ENCODE assay signal across 8 mouse cellular contexts in the genomic region with DNA sequence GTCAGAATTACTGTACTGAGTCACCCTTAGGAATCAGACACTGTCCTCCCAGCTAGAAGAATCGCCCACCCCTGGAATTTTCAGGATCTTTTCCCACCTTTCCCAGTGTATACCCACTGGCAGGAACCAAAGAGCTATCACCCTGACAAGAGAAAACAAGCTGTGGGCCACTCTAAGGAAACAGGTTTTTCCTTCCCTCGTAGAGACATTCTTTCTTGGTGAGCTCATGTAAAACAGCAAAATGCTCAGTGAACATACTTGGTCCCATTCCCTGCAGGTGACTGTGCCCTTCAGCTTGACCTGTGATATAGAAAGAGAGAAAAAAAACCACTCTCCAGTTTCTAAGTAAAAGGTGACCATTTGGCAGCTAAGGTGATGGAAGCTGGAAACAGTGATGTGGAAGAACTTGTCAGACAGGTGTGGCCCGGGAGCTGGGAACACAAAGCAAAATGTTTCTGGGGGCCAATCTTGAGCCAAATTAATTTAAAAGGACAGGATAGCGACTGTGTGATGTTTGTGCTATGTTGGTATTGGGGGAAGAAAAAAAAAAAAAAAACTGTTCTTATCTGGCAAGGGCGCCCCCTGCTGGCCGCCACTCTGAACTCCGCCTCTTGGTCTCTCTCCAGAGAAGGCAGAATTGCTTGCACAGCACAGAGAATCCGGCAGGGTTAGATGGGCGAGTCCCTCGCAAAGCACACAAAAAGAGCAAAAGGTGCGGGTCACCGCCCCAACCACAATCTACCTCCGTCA.
DNase-seq lines count a peak whose midpoint lies in the region; ATAC-seq and TF ChIP-seq lines count a peak whose summit lies in the region.

No protein-coding gene starts in this region.

- peak overlapping the region; percentile 44; the same call in 1 of the 2 replicates for H3K9ac ChIP-seq in forebrain, embryonic 14.5 days (ENCODE audit: low read length)
- no peak overlapping the region for H3K9ac ChIP-seq in liver, postnatal 0 days (replicated peaks)

- intact Hi-C loops in heart, postnatal 10 days (cut with DNase I): no loop called here

- DNase-seq in ES-CJ7 (ENCODE audit: low read depth, low spot score): peak; percentile 88
- DNase-seq in forebrain, embryonic 14.5 days (ENCODE audit: low spot score): peak; percentile 91
- peak; percentile 83 to 85 for DNase-seq in heart, postnatal 10 days
- peak; percentile 22 for DNase-seq in large intestine, adult 2 months (ENCODE audit: low read depth, low spot score)
- peak; percentile 82 for DNase-seq in liver, postnatal 0 days
- DNase-seq in ovary, adult 18-20 months (ENCODE audit: low spot score): peak; percentile 44
- peak; percentile 78 for DNase-seq in thymus, adult 2 months

- H3K27me3 ChIP-seq in forebrain, embryonic 14.5 days (replicated peaks; ENCODE audit: control insufficient read depth, insufficient read depth, low read length): 0 out of 2 replicates have a peak, but pooled peaks cover 4% of the 10 kb centered on the region
- no peaks in the 10 kb centered on the region for H3K27me3 ChIP-seq in liver, postnatal 0 days (ENCODE audit: insufficient read depth, low read length)
- no peaks in the 10 kb centered on the region for H3K27me3 ChIP-seq in thymus, adult 2 months (ENCODE audit: control insufficient read depth, insufficient read depth, low read length)

- H3K4me1 ChIP-seq in forebrain, embryonic 14.5 days (ENCODE audit: control insufficient read depth, insufficient read depth, low read length): peaks cover 12% of the 10 kb centered on the region
- H3K4me1 ChIP-seq in liver, postnatal 0 days (ENCODE audit: insufficient read depth): no peaks in the 10 kb centered on the region
- peaks cover 5% of the 10 kb centered on the region for H3K4me1 ChIP-seq in thymus, adult 2 months (replicated peaks; ENCODE audit: control insufficient read depth, insufficient read depth, low read length)

- H3K27ac ChIP-seq in forebrain, embryonic 14.5 days (ENCODE audit: low read depth, low read length): no peak overlapping the region
- H3K27ac ChIP-seq in liver, postnatal 0 days (ENCODE audit: low read depth): peak overlapping the region; percentile 44
- H3K27ac ChIP-seq in thymus, adult 2 months (ENCODE audit: control insufficient read depth, insufficient read depth, low read length): no peak overlapping the region

- 18% methylated on average over 13 of the region's 13 CpGs for WGBS in forebrain, embryonic 14.5 days
- 13% methylated on average over 13 of the region's 13 CpGs for WGBS in large intestine, adult 2 months
- WGBS in liver, postnatal 0 days (ENCODE audit: insufficient replicate concordance): 16% methylated on average over 13 of the region's 13 CpGs
- WGBS in thymus, adult 2 months: 22% methylated on average over 13 of the region's 13 CpGs

- H3K9me3 ChIP-seq in forebrain, embryonic 14.5 days (replicated peaks; ENCODE audit: control insufficient read depth, low read length): no peaks in the 10 kb centered on the region
- no peaks in the 10 kb centered on the region for H3K9me3 ChIP-seq in liver, postnatal 0 days (ENCODE audit: low read length)

- no peak for TF ChIP-seq EP300 in liver, postnatal 0 days (IDR thresholded peaks at IDR 0.05; ENCODE audit: low read depth)

- ATAC-seq in cerebellum, adult (ENCODE audit: insufficient number of reproducible peaks, low FRiP score, low TSS enrichment): peak; percentile 67
- ATAC-seq in forebrain, embryonic 14.5 days: peak; percentile 78
- peak; percentile 86 for ATAC-seq in liver, postnatal 0 days

- H3K36me3 ChIP-seq in forebrain, embryonic 14.5 days (ENCODE audit: control insufficient read depth, insufficient read depth, low read length): no peaks in the 10 kb centered on the region
- no peaks in the 10 kb centered on the region for H3K36me3 ChIP-seq in liver, postnatal 0 days (replicated peaks; ENCODE audit: insufficient read depth, low read length)
- no peaks in the 10 kb centered on the region for H3K36me3 ChIP-seq in thymus, adult 2 months (ENCODE audit: control insufficient read depth, insufficient read depth, low read length)

- peak overlapping the region; percentile 19 for H3K4me3 ChIP-seq in forebrain, embryonic 14.5 days (ENCODE audit: low read depth, low read length)
- H3K4me3 ChIP-seq in liver, postnatal 0 days (ENCODE audit: low read depth, low read length): peak overlapping the region; percentile 32
- no peak overlapping the region for H3K4me3 ChIP-seq in thymus, adult 2 months (ENCODE audit: control insufficient read depth, insufficient read depth, low read length)

- TF ChIP-seq POLR2A in thymus, adult 2 months (IDR thresholded peaks at IDR 0.05; ENCODE audit: control insufficient read depth, extremely low read depth, insufficient read depth, low read length, poor library complexity): no peak

- peak overlapping the region; percentile 48 for H3K4me2 ChIP-seq in forebrain, embryonic 14.5 days (ENCODE audit: low read length)
- H3K4me2 ChIP-seq in liver, postnatal 0 days (ENCODE audit: low read depth, low read length): peak overlapping the region; percentile 57

- TF ChIP-seq CTCF in liver, postnatal 0 days (IDR thresholded peaks at IDR 0.05; ENCODE audit: low read depth): peak; percentile 86
- peak; percentile 82; the same call in 1 of the 2 replicates for TF ChIP-seq CTCF in thymus, adult 2 months (IDR thresholded peaks at IDR 0.05; ENCODE audit: borderline replicate concordance, control insufficient read depth, extremely low read depth, insufficient read depth, low read length, poor library complexity)

Comparison
In these comparisons a context has a peak if more than half of its experiments do, and no peak if none do; other contexts are left out.
1. DNase-seq: peak in every context shown above with its lines; median percentile 91 in forebrain, embryonic 14.5 days; 88 in ES-CJ7; 84 in heart, postnatal 10 days; 82 in liver, postnatal 0 days; 78 in thymus, adult 2 months; 44 in ovary, adult 18-20 months; 22 in large intestine, adult 2 months.